Mouse (Mus musculus) thymus, postnatal 10 days (tissue): ENCODE measurements around the gene Prx.

Experiments
- DNase-seq, 2 experiments: peaks; one replicate each; pipeline ENCODE4 v3.0.0; 2021; ENCODE audit warnings: low spot score in 2 of 2

The Prx gene

DNA sequence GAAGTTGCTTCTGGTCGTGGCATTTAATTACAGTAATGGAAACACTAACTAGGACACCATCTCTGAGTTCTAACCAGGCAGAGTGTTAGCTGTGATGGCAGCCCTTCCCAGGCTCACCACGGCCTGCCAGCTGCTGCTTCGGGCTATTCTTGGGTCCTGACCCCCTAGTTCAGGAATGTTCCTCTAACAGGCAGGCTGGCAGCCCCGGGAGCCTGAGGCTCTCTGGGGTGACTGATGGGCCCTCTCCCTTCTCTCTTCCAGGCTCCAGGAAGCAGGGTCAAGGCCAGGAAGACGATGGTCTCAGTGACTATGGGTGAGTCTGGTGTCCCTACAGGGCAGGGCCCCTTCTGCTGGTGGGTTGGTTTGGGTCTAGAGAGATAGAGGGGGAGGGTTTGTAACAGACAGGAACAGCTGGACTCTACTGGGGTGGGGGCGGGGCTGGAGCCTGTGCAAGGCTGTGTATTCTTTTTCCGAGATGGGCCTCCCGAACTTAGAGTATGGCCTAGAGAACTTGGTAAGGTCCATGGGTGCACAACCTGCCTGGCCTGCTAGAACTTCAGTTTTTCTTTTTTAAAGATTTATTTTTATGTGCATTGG lies 61.3 kb downstream of the Prx start:
- DNase-seq: no peak

DNA sequence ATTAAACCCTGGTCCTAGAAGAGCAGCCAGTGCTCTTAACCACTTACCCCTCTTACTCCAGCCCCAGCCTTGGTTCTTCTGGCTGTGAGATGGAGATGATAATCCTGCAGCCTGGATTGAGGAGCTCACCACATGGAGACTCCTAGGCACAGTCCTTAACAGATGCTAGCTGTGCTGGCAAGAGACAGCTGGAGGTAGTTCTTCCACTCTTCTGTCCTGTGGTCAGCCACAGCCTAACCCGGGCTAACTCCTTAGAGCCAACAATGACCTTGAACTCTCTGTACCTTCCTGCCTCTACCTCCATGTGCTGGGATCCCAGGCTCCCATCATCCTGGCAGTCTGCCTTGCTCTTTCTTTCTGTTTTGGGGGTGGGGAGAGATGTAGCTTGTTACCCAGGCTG lies 61.9 kb downstream of the Prx start:
- no peak for DNase-seq
